Mouse (Mus musculus) kidney, postnatal 0 days (tissue): ENCODE data around the gene Vars. TPM values are rescaled to one million over a fixed set of nuclear protein-coding genes. Genes with fewer than 3 reads are reported as not detected.

Source experiments
- ATAC-seq: fragments of 200-750 bp; cut with Nextera tagmentation; replicated peaks from 2 replicates; pipeline ENCODE4 v1.8.0; 2017; ENCODE audit warnings: low read depth, moderate number of reproducible peaks, moderate TSS enrichment, moderate library complexity; ENCODE audit not compliant: low FRiP score
- DNase-seq: peaks from one replicate; pipeline ENCODE4 v3.0.0-alpha.2; 2016; ENCODE audit warnings: low spot score
- H3K27ac ChIP-seq: fragments of 300-500 bp; sonication (generic); 2 replicates; pipeline ENCODE4 v1.5.1; 2014; ENCODE audit warnings: mild to moderate bottlenecking
- H3K27me3 ChIP-seq: fragments of 300-500 bp; sonication (generic); 2 replicates; pipeline ENCODE4 v1.6.1; 2014; ENCODE audit warnings: low read length, mixed read lengths; ENCODE audit not compliant: insufficient read depth
- H3K36me3 ChIP-seq: fragments of 300-500 bp; sonication (generic); 2 replicates; pipeline ENCODE4 v1.6.1; 2014; ENCODE audit warnings: low read length, mixed read lengths; ENCODE audit not compliant: insufficient read depth
- H3K4me1 ChIP-seq: fragments of 300-500 bp; sonication (generic); replicated peaks from 2 replicates; pipeline ENCODE4 v1.6.1; 2014; ENCODE audit warnings: antibody characterized with exemption, low read length, mixed read lengths; ENCODE audit not compliant: insufficient read depth
- H3K4me2 ChIP-seq: fragments of 300-500 bp; sonication (generic); 2 replicates; pipeline ENCODE4 v1.6.1; 2014; ENCODE audit warnings: mild to moderate bottlenecking, low read length, moderate library complexity, mixed read lengths
- H3K4me3 ChIP-seq: fragments of 300-500 bp; sonication (generic); replicated peaks from 2 replicates; pipeline ENCODE4 v1.5.1; 2014; ENCODE audit warnings: low read depth, low read length
- H3K9ac ChIP-seq: fragments of 300-500 bp; sonication (generic); 2 replicates; pipeline ENCODE4 v1.6.1; 2014; ENCODE audit warnings: low read depth, low read length
- H3K9me3 ChIP-seq: fragments of 300-500 bp; sonication (generic); replicated peaks from 2 replicates; pipeline ENCODE4 v1.6.1; 2016; ENCODE audit warnings: low read length, inconsistent platforms, mixed read lengths
- CTCF ChIP-seq: IDR thresholded peaks from 2 replicates; pipeline ENCODE4 v1.5.1; 2016; ENCODE audit warnings: antibody characterized with exemption, low read depth, mild to moderate bottlenecking, moderate library complexity
- WGBS: fragments of 180-500 bp; shearing (Covaris S2); extraction: QIAGEN DNeasy Blood & Tissue Kit; methylation state at CpG from one replicate; pipeline ENCODE4 v1.1.7; 2014; 5-methylcytosine and 5-hydroxymethylcytosine counted together
- polyA plus RNA-seq: library from polyadenylated mRNA; unstranded; fragments of >200 nt; fragmentation: Nextera tagmentation; extraction: Ambion mirVana; gene quantifications from 2 replicates; pipeline ENCODE4 v1.2.1, GENCODE M21; 2015

The Vars gene
- polyA plus RNA-seq, 1 experiment from 2014 or later: 61.3 TPM

GRCm38 (mm10) chr17:35057090-35057489 is 56.3 kb downstream of the Vars start:
- H3K4me2 ChIP-seq: no peak overlapping the region
- no peak for DNase-seq
- no peak for TF ChIP-seq CTCF
- 84% methylated on average over 3 of the region's 3 CpGs for WGBS
- peaks cover 8% of the 10 kb centered on the region for H3K4me1 ChIP-seq
- H3K9me3 ChIP-seq: no peaks in the 10 kb centered on the region
- peaks cover 52% of the 10 kb centered on the region for H3K36me3 ChIP-seq
- H3K27me3 ChIP-seq: no peaks in the 10 kb centered on the region
- no peak overlapping the region for H3K27ac ChIP-seq
- no peak for ATAC-seq
- H3K4me3 ChIP-seq: no peak overlapping the region
- H3K9ac ChIP-seq: no peak overlapping the region

DNA sequence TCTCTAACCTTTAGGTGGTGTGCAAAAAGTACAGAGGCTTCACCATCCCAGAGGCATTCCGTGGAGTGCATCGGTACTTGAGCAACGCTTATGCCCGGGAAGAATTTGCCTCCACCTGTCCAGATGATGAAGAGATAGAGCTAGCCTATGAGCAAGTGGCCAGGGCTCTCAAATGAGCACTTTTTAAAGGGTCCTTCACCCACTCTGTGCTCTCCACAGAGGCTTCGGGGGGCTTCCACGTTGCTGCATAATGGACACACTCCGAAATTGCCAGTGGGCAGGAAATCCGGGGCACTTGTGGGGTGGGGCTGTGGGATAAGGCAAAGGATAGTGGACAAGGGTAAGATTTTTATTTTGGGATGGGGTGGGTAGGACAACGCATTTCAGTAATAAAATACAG is 57.5 kb downstream of the Vars start:
- no peak overlapping the region for H3K4me3 ChIP-seq
- ATAC-seq (no peak), DNase-seq (no peak)
- no peaks in the 10 kb centered on the region for H3K27me3 ChIP-seq
- no peak overlapping the region for H3K9ac ChIP-seq
- 64% methylated on average over 9 of the region's 9 CpGs for WGBS
- peaks cover 41% of the 10 kb centered on the region for H3K36me3 ChIP-seq
- H3K4me2 ChIP-seq: peak overlapping the region; percentile 94
- peak overlapping the region; percentile 94; the same call in 1 of the 2 replicates for H3K27ac ChIP-seq
- H3K9me3 ChIP-seq: no peaks in the 10 kb centered on the region
- no peak for TF ChIP-seq CTCF
- H3K4me1 ChIP-seq: peaks cover 8% of the 10 kb centered on the region

DNA sequence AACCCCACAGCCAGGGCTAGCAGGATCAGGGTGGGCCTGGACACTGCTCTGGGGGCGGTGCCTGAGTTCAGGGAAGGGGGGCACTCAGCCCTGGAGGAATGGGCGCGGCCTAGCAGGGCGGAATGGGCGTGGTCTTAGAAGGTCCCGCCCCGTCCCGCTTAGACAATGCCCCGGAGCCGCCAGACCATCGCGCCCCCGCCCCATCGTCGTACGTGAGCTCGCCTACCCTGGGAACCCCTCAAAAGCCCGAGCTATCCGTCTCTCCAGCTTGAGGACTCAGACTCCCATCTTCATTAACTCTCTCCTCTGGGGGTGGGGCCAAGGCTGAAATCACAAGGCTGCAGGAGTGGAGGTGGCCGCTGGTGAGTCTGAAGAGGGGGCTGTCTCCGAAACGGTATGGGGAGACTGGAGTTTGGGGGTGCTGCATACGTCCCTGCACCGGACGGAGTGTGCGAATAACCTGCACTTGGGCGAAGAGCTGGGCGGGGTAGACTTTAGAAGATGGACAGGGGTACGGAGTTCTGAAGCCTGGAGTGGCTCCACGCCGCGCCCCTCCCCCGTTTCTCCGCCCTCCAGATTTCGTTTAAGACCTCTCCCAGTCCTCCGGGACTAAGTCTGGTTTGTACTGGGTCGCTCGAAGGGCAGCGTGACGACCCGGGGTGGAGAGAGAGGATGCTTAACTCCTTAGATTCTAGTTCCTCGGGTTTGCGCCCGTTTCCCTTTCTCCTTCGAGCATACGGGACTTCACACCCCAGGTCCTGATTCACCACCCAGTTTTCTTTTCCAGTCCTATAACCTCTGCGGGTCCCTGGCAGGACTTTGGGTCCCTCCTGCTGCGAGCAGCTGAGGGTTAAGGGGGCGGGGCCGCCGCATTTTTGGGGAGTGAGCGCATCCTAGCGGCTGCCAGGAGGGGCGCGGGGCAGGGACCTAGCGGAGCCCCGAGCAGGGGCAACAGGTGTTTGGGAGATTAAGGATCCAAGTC is 58.4 kb downstream of the Vars start, which contains the start of gene Ddah2:
Gene Ddah2, plus strand, starts transcription at position 125 of the 982 bp plus-strand sequence.
- peak; percentile 78 for TF ChIP-seq CTCF
- DNase-seq: peak; percentile 98
- peak; percentile 90 for ATAC-seq

DNA sequence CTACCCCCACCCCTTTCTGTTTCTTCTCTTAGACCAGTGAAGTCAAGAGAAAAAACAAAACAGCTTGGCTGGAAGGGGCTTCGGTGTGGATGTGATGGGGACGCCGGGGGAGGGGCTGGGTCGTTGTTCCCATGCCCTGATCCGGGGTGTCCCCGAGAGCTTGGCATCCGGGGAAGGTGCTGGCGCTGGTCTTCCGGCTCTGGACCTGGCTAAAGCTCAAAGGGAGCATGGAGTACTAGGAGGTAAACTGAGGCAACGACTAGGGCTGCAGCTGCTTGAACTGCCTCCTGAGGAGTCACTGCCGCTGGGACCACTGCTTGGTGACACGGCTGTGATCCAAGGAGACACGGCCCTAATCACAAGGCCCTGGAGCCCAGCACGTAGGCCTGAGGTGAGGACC is 59.3 kb downstream of the Vars start:
- peaks cover 29% of the 10 kb centered on the region; the same call in 1 of the 2 replicates for H3K36me3 ChIP-seq

More for the DNA sequence above, 58.4 kb downstream of the Vars start, which contains the start of gene Ddah2:
- Histone ChIP-seq H3K4me1 (peaks cover 8% of the 10 kb centered on the region), H3K9ac (peak within 1 kb of the TSS; percentile 77), H3K27me3 (no peaks in the 10 kb centered on the region), H3K4me2 (peak within 1 kb of the TSS; percentile 94), H3K4me3 (peak within 1 kb of the TSS; percentile 77), H3K9me3 (no peaks in the 10 kb centered on the region), H3K36me3 (peaks cover 34% of the 10 kb centered on the region), H3K27ac (peak within 1 kb of the TSS; percentile 94)
- WGBS: under 1% methylated on average over 57 of the region's 57 CpGs

GRCm38 (mm10) chr17:35060737-35061297 is 60.0 kb downstream of the Vars start:
- ATAC-seq (no peak), DNase-seq (peak; percentile 32)
- peak overlapping the region; percentile 94 for H3K4me2 ChIP-seq
- peaks cover 23% of the 10 kb centered on the region; the same call in 1 of the 2 replicates for H3K36me3 ChIP-seq
- TF ChIP-seq CTCF: no peak
- H3K27me3 ChIP-seq: no peaks in the 10 kb centered on the region
- H3K9ac ChIP-seq: peak overlapping the region; percentile 77; the same call in 1 of the 2 replicates
- no peak overlapping the region for H3K27ac ChIP-seq
- H3K9me3 ChIP-seq: no peaks in the 10 kb centered on the region
- H3K4me1 ChIP-seq: peaks cover 18% of the 10 kb centered on the region
- H3K4me3 ChIP-seq: peak overlapping the region; percentile 77; the same call in 1 of the 2 replicates
- 51% methylated on average over 22 of the region's 22 CpGs for WGBS

More for the DNA sequence above, 59.3 kb downstream of the Vars start:
- H3K9ac ChIP-seq: peak overlapping the region; percentile 77
- ATAC-seq: no peak
- H3K4me1 ChIP-seq: peaks cover 15% of the 10 kb centered on the region
- H3K27me3 ChIP-seq: no peaks in the 10 kb centered on the region
- H3K4me2 ChIP-seq: peak overlapping the region; percentile 94
- DNase-seq: no peak
- no peaks in the 10 kb centered on the region for H3K9me3 ChIP-seq
- peak overlapping the region; percentile 94; the same call in 1 of the 2 replicates for H3K27ac ChIP-seq
- H3K4me3 ChIP-seq: peak overlapping the region; percentile 77
- TF ChIP-seq CTCF: no peak
- WGBS: 20% methylated on average over 14 of the region's 14 CpGs

GRCm38 (mm10) chr17:35061299-35061698 is 60.5 kb downstream of the Vars start:
- no peak for DNase-seq
- ATAC-seq: no peak
- Histone ChIP-seq H3K9ac (no peak overlapping the region), H3K27ac (no peak overlapping the region), H3K4me3 (no peak overlapping the region), H3K27me3 (no peaks in the 10 kb centered on the region), H3K9me3 (no peaks in the 10 kb centered on the region), H3K4me2 (no peak overlapping the region), H3K36me3 (peaks cover 18% of the 10 kb centered on the region; the same call in 1 of the 2 replicates), H3K4me1 (peaks cover 18% of the 10 kb centered on the region)
- TF ChIP-seq CTCF: no peak
- WGBS: 70% methylated on average over 8 of the region's 8 CpGs
